Mouse (Mus musculus) spleen, adult 10 weeks (tissue): Measurements from ENCODE around the gene Gmds. TPM values are rescaled to one million over a fixed set of nuclear protein-coding genes. Genes with fewer than 3 reads are reported as not detected.

Experiments
- polyA plus RNA-seq: library from polyadenylated mRNA; stranded (reverse); fragments of 350-450 nt; fragmentation: Illumina TruSeq; extraction: RNeasy Lipid Tissue Mini Kit (QIAGEN cat#74804); gene quantifications from one replicate; pipeline ENCODE4 v1.2.3, GENCODE M21; 2015; ENCODE audit warnings: low replicate concordance; ENCODE audit not compliant: insufficient read depth

Gmds gene
- polyA plus RNA-seq = 8.8 TPM

DNA sequence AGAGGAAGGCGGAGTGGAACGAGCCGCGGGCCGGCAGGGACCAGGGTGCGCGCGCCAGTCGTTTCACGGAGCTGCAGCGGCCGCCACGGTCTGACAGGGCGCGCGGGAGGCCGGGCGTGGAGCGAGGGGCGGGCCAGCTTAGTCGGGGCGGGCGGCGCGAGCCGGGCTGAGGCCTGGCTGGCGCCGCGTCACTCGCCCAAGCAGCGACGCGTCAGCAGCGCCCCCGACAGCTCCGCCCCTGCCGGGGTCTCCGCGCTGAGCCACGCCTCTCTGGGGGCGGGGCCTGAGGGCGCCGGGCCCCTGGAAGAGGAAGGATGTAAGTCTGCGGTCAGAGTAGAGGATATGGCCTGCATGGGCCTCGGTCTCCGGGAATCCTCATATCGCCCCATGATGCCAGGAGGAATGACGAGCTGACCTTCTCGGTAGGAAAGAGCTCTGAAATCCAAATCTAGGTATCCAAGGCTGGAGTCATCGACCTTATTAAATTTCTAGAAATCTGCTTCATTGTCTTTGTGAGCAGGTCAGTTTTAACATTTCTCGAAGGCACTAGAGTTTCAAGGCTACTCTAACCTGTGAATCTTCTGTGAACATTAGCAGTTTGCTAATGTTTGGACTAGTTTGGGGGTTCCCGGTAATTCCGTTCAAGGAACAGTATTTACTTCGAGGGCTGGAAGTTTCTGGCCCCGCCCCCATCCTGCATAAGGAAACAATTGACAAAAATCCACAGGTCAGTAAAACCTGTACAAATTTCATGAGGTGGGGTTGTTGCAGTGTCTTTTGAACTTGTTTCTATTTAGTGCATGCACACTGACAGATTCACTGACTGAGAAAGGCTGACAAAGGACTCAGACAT lies at the start of gene Gmds:
Gene Gmds, minus strand, starts transcription at position 228 of the 853 bp plus-strand sequence.

DNA sequence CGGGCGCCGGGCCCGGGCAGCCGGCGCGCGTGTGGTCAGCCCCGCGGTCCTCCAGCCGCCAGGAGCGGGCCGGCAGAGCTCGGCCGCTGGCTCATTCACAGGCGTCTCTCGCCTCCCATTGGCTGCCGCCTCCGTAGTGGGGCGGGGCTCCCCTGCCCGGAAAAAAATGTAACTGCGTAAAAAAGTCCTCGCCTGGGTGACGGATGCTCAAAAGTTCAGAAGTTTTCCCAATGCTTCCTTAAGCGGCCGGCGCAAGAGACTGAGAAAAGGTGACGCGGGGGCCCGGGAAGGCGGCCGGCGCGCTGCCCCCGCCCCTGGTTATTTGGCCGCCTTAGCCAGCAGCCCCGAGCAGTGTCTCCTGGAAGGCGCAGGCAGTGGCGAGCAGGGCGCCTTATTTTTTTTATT lies 532.1 kb downstream of the Gmds start, which contains the start of gene Foxc1:
Gene Foxc1, plus strand, starts transcription at position 206 of the 405 bp plus-strand sequence.

